Mouse (Mus musculus) neural tube, embryonic 10.5 days (tissue): ENCODE measurements around the gene Kcnk3.

Experiments used
- DNase-seq: peaks from one replicate; pipeline ENCODE4 v3.0.0-alpha.2; 2017; ENCODE audit warnings: low spot score; ENCODE audit errors: extremely low spot score

Gene Kcnk3

GRCm38 (mm10) chr5:30613242-30613641 is 25.3 kb downstream of the Kcnk3 start:
- no peak for DNase-seq

- no peak for DNase-seq
Measured at GRCm38 (mm10) chr5:30614221-30614620, 26.3 kb downstream of the Kcnk3 start.

GRCm38 (mm10) chr5:30615416-30615815 is 27.4 kb downstream of the Kcnk3 start:
- no peak for DNase-seq

- no peak for DNase-seq
Measured at GRCm38 (mm10) chr5:30615819-30616218, 27.8 kb downstream of the Kcnk3 start.

- DNase-seq = no peak
Measured at GRCm38 (mm10) chr5:30616644-30617043, 28.7 kb downstream of the Kcnk3 start.

GRCm38 (mm10) chr5:30617357-30617756 is 29.4 kb downstream of the Kcnk3 start:
- DNase-seq = no peak

- DNase-seq = no peak
Measured at GRCm38 (mm10) chr5:30617851-30618250, 29.9 kb downstream of the Kcnk3 start.

GRCm38 (mm10) chr5:30618376-30619003 is 30.5 kb downstream of the Kcnk3 start:
- DNase-seq = no peak

GRCm38 (mm10) chr5:30619211-30619610 is 31.2 kb downstream of the Kcnk3 start:
- DNase-seq = no peak

GRCm38 (mm10) chr5:30620567-30620966 is 32.6 kb downstream of the Kcnk3 start:
- no peak for DNase-seq

- no peak for DNase-seq
Measured at GRCm38 (mm10) chr5:30621211-30621790, 33.3 kb downstream of the Kcnk3 start.

GRCm38 (mm10) chr5:30621844-30622176 is 33.8 kb downstream of the Kcnk3 start:
- no peak for DNase-seq

GRCm38 (mm10) chr5:30622177-30622840 is 34.3 kb downstream of the Kcnk3 start:
- DNase-seq = peak; percentile 58

GRCm38 (mm10) chr5:30622841-30623185 is 34.8 kb downstream of the Kcnk3 start:
- no peak for DNase-seq

- no peak for DNase-seq
Measured at GRCm38 (mm10) chr5:30623380-30623779, 35.4 kb downstream of the Kcnk3 start.

- no peak for DNase-seq
Measured at GRCm38 (mm10) chr5:30624311-30624710, 36.3 kb downstream of the Kcnk3 start.

GRCm38 (mm10) chr5:30624908-30625307 is 36.9 kb downstream of the Kcnk3 start:
- DNase-seq = no peak

- no peak for DNase-seq
Measured at GRCm38 (mm10) chr5:30625379-30625778, 37.4 kb downstream of the Kcnk3 start.

GRCm38 (mm10) chr5:30626331-30627105 is 38.5 kb downstream of the Kcnk3 start:
- no peak for DNase-seq

GRCm38 (mm10) chr5:30628511-30628910 is 40.5 kb downstream of the Kcnk3 start:
- no peak for DNase-seq

GRCm38 (mm10) chr5:30630401-30630800 is 42.4 kb downstream of the Kcnk3 start:
- no peak for DNase-seq

GRCm38 (mm10) chr5:30632134-30632533 is 44.2 kb downstream of the Kcnk3 start:
- no peak for DNase-seq
